Mouse (Mus musculus): ENCODE measurements around the gene Pnldc1. TPM values are rescaled to one million over a fixed set of nuclear protein-coding genes. Genes with fewer than 3 reads are reported as not detected.

The Pnldc1 gene
- 0.61 TPM for polyA plus RNA-seq (2017; shearing (Covaris generic))

DNA sequence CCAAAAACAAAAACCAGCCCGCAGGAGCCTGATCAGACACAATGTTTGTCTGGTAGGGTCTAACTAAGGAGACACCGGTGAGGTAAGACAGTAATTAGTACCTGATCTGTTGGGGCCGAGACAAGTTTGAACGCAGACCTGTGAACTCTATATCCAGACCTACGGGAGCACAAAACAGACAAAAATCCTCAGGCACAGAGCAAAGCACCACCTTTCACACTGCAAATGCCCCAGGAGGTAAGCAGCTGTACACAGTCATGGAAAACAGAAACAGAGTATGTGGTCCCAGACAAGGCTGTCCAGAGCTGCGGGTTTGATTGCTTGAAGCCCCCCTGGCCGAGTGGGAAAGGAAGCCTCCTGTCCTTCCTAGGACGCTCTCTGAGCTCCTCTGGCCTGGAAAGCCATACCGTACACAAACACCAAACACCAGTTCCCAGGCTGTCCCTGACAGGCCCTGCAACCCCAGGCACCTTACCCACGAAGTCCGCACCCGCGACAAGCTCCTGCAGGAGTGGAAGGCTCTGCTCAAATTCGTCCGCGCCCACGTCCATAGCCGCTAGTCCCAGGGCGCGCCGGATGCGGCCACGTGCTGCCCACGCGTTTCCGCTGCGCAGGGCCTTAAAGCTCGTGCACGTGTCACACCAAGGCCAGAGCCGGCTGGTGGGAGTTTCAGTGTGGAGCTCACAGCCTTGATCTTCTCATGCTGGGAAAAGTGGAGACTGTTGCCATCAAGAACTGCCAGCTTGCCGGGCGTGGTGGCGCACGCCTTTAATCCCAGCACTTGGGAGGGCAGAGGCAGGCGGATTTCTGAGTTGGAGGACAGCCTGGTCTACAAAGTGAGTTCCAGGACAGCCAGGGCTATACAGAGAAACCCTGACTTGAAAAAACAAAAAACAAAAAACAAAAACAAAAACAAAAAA lies at the start of gene Pnldc1:
Gene Pnldc1 (minus strand): TSS at position 870 of the 920 bp plus-strand sequence.

DNA sequence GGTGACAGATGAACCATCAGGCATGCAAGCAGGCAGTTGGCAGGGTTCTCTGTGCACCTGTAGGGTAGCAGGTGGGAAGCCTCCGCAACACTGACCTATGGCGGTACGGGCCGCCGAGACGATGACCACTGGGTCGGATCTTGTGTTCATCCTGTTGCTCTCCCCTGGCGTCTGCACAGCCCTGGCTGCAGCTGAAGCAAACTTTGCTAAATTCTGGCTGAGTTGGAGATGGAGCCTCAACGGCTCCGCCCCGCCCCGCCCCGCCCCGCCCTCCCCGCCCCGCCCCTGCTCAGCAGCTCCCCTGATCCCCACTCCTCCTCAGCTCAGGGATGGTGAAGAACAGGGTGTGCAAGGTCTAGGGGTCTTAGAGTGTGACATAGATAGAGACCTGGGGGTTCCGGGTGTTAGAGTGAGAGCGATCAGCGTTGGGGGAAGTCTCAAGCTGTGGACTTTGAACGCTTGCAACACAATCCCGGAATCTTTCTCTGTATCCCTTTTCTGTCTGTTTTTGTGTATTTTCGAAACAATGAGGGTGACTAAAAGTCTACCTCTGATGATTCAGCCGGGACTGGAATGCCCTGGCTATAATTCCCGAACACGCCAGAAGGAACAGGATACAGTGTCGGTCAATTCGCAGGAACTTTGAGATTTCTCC lies 30.2 kb upstream of the Pnldc1 start, which contains the start of gene Acat3:
Gene Acat3 (minus strand): TSS at position 450 of the 655 bp plus-strand sequence.

DNA sequence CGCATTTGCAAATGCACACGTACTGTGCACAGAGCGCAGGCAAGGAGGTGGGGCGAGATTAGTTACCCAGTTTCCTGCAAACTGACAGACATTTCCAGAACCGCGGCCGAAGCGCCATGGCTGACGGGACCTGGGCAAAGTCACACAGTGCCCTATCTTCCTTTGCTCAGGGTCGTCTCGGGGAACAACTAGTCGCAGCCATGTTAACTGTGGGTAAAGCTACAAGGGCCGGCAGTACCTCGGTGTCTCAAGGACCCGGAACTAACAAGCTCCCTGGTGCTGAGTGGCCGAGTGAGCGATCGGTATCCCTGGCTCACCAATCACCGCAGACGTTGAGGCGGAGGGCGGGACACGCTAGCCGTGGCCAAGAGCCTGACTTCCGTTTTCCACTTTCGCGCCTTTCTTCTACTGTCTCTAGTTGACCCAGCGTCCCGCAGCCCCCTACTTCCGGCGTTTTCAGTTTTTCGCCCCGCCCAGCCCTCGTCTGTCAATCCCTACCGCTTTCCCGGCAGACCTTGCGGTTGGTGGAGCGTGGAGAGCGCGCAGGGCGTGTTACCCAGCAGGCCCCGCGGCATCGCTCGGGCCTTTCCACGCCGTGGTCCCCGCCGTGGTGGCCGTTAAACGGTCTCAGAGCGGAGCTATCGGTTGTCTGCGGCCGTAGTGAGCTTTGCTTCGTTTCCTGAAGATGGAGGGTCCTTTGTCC lies 6.0 kb upstream of the Pnldc1 start, which contains the start of gene Mrpl18:
Gene Mrpl18 (minus strand): TSS at position 465 of the 703 bp plus-strand sequence.

DNA sequence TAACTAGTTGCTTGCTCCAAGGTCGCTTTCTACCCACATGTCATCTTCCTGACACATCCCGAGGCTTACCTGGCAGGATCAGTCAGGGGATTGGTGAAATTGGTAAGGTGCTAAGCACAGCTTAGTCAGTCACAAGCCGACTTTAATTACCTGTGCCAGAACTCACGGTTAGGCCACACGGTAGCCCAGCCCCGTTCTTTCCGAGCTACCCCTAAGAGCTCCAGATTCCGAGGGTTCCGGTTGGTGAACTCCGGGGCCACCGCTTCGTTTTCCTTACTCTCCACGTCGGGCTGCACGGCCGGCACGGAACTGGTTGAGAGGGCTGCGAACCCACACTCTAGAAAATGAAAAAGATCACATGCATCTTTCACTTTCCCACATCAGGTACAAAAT lies 5.5 kb upstream of the Pnldc1 start, which contains the start of gene Tcp1:
Gene Tcp1 (plus strand): TSS at position 214 of the 393 bp plus-strand sequence.

DNA sequence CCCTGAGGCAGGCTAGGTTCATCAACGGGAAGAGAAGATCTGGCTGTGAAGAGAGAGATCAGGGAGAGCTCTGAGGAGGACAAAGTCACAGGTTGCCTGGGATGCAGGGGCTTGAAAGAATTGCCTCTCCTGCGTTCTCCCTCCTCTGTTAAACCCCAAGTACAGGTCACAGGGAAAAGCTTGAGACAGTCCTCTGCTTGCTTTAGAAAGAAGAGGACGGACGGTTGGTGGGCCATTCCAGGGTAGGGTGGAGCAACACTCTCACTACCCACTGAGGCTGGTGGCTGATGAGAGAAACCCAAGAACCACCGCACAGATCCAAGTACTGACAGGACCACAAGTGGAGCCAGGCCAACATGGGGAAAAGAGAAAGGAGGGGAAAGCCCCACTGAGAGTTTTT lies 34.3 kb downstream of the Pnldc1 start, which contains the start of gene Mrgprh:
Gene Mrgprh (plus strand): TSS at position 301 of the 400 bp plus-strand sequence.

DNA sequence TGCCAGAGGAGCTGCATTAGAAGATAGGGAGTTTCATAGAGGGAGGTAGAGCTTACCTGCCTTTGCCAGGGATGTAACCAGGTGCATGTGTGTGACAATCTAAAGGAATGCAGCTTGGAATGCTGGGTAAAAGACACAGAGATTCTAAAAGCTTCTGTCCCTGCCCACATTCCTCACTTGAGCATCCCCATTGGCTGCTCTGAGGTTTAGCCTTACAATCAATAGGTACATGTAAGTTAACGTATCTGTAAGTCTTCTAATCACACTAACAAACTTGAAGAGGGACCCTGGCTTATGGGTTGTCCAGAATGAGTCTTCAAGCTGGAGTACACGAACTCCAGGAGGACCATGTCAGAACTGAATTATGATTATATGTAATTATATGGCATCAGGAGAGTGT lies 42.0 kb downstream of the Pnldc1 start, which contains the start of gene Mas1:
Gene Mas1 (minus strand): TSS at position 101 of the 400 bp plus-strand sequence.

Other genes with a start within 250 kb of the Pnldc1 start
- gene Slc22a1, start 234.4 kb downstream of the Pnldc1 start, polyA plus RNA-seq (2017; shearing (Covaris generic)) = 0.92 TPM
- gene Igf2r, start 140.6 kb downstream of the Pnldc1 start, polyA plus RNA-seq (2017; shearing (Covaris generic)) = 76.8 TPM
- 0.31 TPM for gene Mas1, start 42.1 kb downstream of the Pnldc1 start, polyA plus RNA-seq (2017; shearing (Covaris generic))
- gene Mrgprh, start 34.2 kb downstream of the Pnldc1 start, polyA plus RNA-seq (2017; shearing (Covaris generic)) = not detected
- 198 TPM for gene Tcp1, start 5.5 kb upstream of the Pnldc1 start, polyA plus RNA-seq (2017; shearing (Covaris generic))
- gene Mrpl18, start 6.1 kb upstream of the Pnldc1 start, polyA plus RNA-seq (2017; shearing (Covaris generic)) = 118 TPM
- 0.22 TPM for gene Acat3, start 30.4 kb upstream of the Pnldc1 start, polyA plus RNA-seq (2017; shearing (Covaris generic))
- gene Acat2, start 50.5 kb upstream of the Pnldc1 start, polyA plus RNA-seq (2017; shearing (Covaris generic)) = 33.0 TPM
- 76.6 TPM for gene Wtap, start 83.9 kb upstream of the Pnldc1 start, polyA plus RNA-seq (2017; shearing (Covaris generic))
- gene Sod2, start 96.6 kb upstream of the Pnldc1 start, polyA plus RNA-seq (2017; shearing (Covaris generic)) = 106 TPM
- gene Gpr31b, start 142.1 kb upstream of the Pnldc1 start, polyA plus RNA-seq (2017; shearing (Covaris generic)) = not detected
- gene Tcp10b, start 150.9 kb upstream of the Pnldc1 start, polyA plus RNA-seq (2017; shearing (Covaris generic)) = not detected
- not detected for gene Unc93a, start 221.6 kb upstream of the Pnldc1 start, polyA plus RNA-seq (2017; shearing (Covaris generic))